Mouse (Mus musculus): Measurements from ENCODE around the gene Dnajc24. TPM values are rescaled to one million over a fixed set of nuclear protein-coding genes. Genes with fewer than 3 reads are reported as not detected.

The Dnajc24 gene
- total RNA-seq, 2 experiments from 2014 or later = 16.9 to 20.8 TPM

Small RNA genes lying within 50 kb of the gene (microRNA-seq; reads per million reads assigned to microRNA genes)
- gene Gm22002 (ENCODE audit: borderline number of aligned reads in 2 of 2) = 0 reads per million in 2 experiments

Other genes starting within 250 kb of the Dnajc24 start
- 10 to 100 TPM; 11.3 to 12.9 TPM for gene Elp4, start 99.0 kb downstream of the Dnajc24 start, total RNA-seq (2021)
- 10 to 100 TPM; 44.3 to 56.3 TPM for gene Immp1l, start 98.9 kb downstream of the Dnajc24 start, total RNA-seq (2021)